Mouse (Mus musculus) hindbrain, embryonic 16.5 days (tissue): ENCODE data around the gene Dab2. TPM values are rescaled to one million over a fixed set of nuclear protein-coding genes. Genes with fewer than 3 reads are reported as not detected.

Experiments
- ATAC-seq: fragments of 200-750 bp; cut with Nextera tagmentation; 2 replicates; pipeline ENCODE4 v1.8.0; 2017; ENCODE audit warnings: moderate TSS enrichment, moderate library complexity
- H3K27ac ChIP-seq: fragments of 300-500 bp; sonication (generic); 2 replicates; pipeline ENCODE4 v1.5.1; 2014; ENCODE audit warnings: low read depth, mild to moderate bottlenecking, control low read depth, low read length, moderate library complexity
- H3K27me3 ChIP-seq: fragments of 300-500 bp; sonication (generic); replicated peaks from 2 replicates; pipeline ENCODE4 v1.6.1; 2014; ENCODE audit warnings: low read length; ENCODE audit not compliant: control insufficient read depth, insufficient read depth
- H3K36me3 ChIP-seq: fragments of 300-500 bp; sonication (generic); 2 replicates; pipeline ENCODE4 v1.6.1; 2014; ENCODE audit warnings: mild to moderate bottlenecking, low read length, moderate library complexity, mixed read lengths; ENCODE audit not compliant: control insufficient read depth, insufficient read depth
- H3K4me1 ChIP-seq: fragments of 300-500 bp; sonication (generic); 2 replicates; pipeline ENCODE4 v1.6.1; 2014; ENCODE audit warnings: low read depth, low read length; ENCODE audit not compliant: control insufficient read depth, insufficient read depth
- H3K4me2 ChIP-seq: fragments of 300-500 bp; sonication (generic); 2 replicates; pipeline ENCODE4 v1.6.1; 2014; ENCODE audit warnings: mild to moderate bottlenecking, low read length, control low read depth, moderate library complexity
- H3K4me3 ChIP-seq: fragments of 300-500 bp; sonication (generic); 2 replicates; pipeline ENCODE4 v1.5.1; 2014; ENCODE audit warnings: mild to moderate bottlenecking, low read length, control low read depth, moderate library complexity
- H3K9ac ChIP-seq: fragments of 300-500 bp; sonication (generic); 2 replicates; pipeline ENCODE4 v1.6.1; 2014; ENCODE audit warnings: low read depth, mild to moderate bottlenecking, control low read depth, low read length, moderate library complexity
- H3K9me3 ChIP-seq: fragments of 300-500 bp; sonication (generic); 2 replicates; pipeline ENCODE4 v1.6.1; 2014; ENCODE audit warnings: mild to moderate bottlenecking, low read length, moderate library complexity; ENCODE audit not compliant: control insufficient read depth
- whole genome bisulfite sequencing: fragments of 180-500 bp; shearing (Covaris S2); extraction: QIAGEN DNeasy Blood & Tissue Kit; methylation state at CpG from one replicate; pipeline ENCODE4 v1.1.7; 2014; 5-methylcytosine and 5-hydroxymethylcytosine counted together
- polyA plus RNA-seq: library from polyadenylated mRNA; unstranded; fragments of >200 nt; fragmentation: Nextera tagmentation; extraction: Ambion mirVana; gene quantifications from 2 replicates; pipeline ENCODE4 v1.2.1, GENCODE M21; 2015

Gene Dab2
- polyA plus RNA-seq, 1 experiment from 2014 or later: 16.2 TPM

DNA sequence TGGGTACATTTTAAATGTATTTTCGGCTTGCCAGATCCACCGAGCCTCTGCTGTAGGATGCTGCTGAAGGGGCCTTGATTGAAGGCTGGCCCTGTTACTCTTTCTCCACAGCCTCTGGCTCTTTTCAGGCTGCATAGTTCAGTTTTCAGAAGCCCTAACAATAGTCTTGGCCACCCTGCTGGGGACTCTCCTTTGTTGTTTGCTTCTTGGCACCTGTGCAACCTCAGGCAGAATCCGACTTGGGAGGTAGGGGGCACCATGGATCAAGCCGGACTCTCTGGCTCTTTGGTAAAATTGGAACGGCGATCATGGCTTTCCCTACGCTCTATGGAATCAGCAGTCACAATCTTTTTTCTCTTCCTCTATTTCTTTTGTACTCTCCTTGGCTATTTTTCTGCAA, 132.2 kb downstream of the Dab2 start:
- Histone ChIP-seq H3K4me3 (no peak overlapping the region), H3K27ac (no peak overlapping the region; the same call in 1 of the 2 replicates), H3K4me2 (no peak overlapping the region), H3K4me1 (no peaks in the 10 kb centered on the region), H3K36me3 (no peaks in the 10 kb centered on the region), H3K9ac (no peak overlapping the region), H3K9me3 (no peaks in the 10 kb centered on the region), H3K27me3 (no peaks in the 10 kb centered on the region)
- peak; percentile 75 for ATAC-seq
- WGBS: 41% methylated on average over 7 of the region's 7 CpGs

DNA sequence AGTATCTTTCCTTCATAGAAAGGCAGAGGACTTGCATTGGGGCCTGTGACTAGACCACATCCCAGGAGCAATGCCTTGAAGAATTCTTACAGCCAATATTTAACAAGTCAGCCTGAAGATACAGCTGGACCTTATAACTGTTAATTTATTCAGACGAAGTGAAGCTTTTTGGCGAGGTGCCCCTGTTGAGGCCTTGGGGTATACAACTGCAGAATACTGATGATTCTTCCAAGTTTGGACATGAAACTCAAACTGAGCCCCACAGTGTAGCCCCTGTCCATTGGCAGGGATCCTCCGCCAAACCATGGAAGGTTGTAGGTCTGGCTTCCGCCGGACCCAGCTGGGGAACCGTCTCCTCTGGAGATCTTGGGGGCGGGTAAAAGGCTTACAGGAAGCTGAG, 132.8 kb downstream of the Dab2 start:
- peak; percentile 94 for ATAC-seq
- H3K4me3 ChIP-seq: no peak overlapping the region
- no peak overlapping the region for H3K9ac ChIP-seq
- no peaks in the 10 kb centered on the region for H3K4me1 ChIP-seq
- no peak overlapping the region for H3K4me2 ChIP-seq
- no peaks in the 10 kb centered on the region for H3K36me3 ChIP-seq
- WGBS: 69% methylated on average over 7 of the region's 7 CpGs
- peak overlapping the region; percentile 23; the same call in 1 of the 2 replicates for H3K27ac ChIP-seq
- no peaks in the 10 kb centered on the region for H3K27me3 ChIP-seq
- no peaks in the 10 kb centered on the region for H3K9me3 ChIP-seq

DNA sequence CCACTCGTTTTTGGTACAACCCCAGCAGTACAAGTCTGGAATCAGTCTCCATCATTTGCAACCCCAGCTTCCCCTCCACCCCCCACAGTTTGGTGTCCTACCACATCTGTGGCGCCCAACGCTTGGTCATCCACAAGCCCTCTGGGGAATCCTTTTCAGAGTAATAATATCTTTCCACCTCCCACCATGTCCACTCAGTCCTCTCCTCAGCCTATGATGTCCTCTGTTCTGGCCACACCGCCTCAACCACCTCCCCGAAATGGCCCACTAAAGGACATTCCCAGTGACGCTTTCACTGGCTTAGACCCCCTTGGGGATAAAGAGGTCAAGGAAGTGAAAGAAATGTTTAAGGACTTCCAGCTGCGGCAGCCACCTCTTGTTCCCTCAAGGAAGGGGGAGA, 135.7 kb downstream of the Dab2 start:
- ATAC-seq: no peak
- WGBS: 93% methylated on average over 7 of the region's 7 CpGs
- H3K4me1 ChIP-seq: no peaks in the 10 kb centered on the region
- no peak overlapping the region for H3K9ac ChIP-seq
- no peaks in the 10 kb centered on the region for H3K27me3 ChIP-seq
- no peak overlapping the region for H3K4me2 ChIP-seq
- H3K9me3 ChIP-seq: no peaks in the 10 kb centered on the region
- no peaks in the 10 kb centered on the region for H3K36me3 ChIP-seq
- no peak overlapping the region for H3K4me3 ChIP-seq
- no peak overlapping the region for H3K27ac ChIP-seq

DNA sequence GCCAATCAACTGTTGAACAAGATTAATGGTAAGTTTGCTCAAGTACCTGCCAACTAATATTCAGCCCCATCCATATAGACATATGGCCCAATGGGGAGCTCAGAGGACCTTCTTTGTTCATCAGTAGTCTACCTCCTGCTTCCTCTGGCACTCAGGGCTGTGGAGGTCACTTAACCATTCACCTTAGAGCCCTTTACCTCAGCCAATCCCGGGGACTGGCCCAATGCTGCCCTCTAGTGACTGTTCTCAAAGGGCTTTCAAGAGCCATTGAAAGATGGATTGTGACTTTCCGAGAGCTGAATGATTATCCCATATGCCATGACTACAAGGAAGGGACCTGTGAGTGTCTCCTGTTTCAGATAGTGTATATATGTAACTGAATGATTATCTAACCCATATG, 136.2 kb downstream of the Dab2 start:
- 74% methylated on average over 2 of the region's 2 CpGs for WGBS
- no peak overlapping the region for H3K4me2 ChIP-seq
- no peaks in the 10 kb centered on the region for H3K4me1 ChIP-seq
- no peak overlapping the region for H3K27ac ChIP-seq
- no peaks in the 10 kb centered on the region for H3K36me3 ChIP-seq
- ATAC-seq: no peak
- no peak overlapping the region for H3K9ac ChIP-seq
- no peak overlapping the region for H3K4me3 ChIP-seq
- H3K9me3 ChIP-seq: no peaks in the 10 kb centered on the region
- no peaks in the 10 kb centered on the region for H3K27me3 ChIP-seq

DNA sequence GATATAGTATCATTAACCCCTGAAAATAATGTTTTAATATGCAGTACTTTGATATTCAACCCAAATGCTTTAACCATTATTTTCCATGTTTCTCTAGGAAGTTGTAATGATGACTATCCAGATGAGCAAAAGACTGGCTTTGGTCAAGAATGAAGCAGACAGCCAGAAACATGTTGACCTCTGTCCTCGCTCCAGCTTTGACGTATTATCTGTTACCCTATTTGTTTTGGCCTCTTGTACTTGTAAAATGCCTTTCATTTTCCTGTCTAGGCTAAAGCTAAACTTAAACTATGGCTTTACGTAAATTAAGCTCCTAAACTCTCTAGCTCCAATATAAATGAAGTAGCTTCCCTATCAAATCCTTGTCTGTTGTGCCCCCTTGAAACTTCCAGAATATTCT, 139.1 kb downstream of the Dab2 start:
- H3K27me3 ChIP-seq: no peaks in the 10 kb centered on the region
- ATAC-seq: no peak
- no peak overlapping the region for H3K27ac ChIP-seq
- no peaks in the 10 kb centered on the region for H3K36me3 ChIP-seq
- H3K4me2 ChIP-seq: no peak overlapping the region
- H3K4me3 ChIP-seq: no peak overlapping the region
- WGBS: 88% methylated on average over 3 of the region's 3 CpGs
- no peaks in the 10 kb centered on the region for H3K4me1 ChIP-seq
- no peaks in the 10 kb centered on the region for H3K9me3 ChIP-seq
- H3K9ac ChIP-seq: no peak overlapping the region

DNA sequence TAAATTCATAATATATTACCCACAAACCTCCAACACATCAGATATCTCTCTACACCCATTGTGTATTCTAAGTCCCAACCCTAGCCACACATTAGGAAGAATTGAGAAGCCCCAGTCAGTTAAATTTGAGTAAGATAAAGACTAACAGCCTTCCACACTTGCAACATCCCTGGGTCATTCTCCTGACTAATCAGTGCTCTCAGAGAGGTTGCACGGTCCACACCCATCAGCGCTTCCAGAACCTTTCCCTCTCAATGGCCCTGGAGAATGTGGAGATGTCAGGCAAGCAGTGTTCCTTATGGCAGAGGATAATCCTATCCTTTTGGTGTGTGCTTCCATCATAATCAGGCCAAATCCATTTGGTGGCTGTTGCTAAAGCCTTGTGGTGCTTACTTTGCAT, 144.9 kb downstream of the Dab2 start:
- Histone ChIP-seq H3K36me3 (no peaks in the 10 kb centered on the region), H3K27me3 (no peaks in the 10 kb centered on the region), H3K4me2 (no peak overlapping the region), H3K9me3 (no peaks in the 10 kb centered on the region), H3K4me1 (no peaks in the 10 kb centered on the region), H3K9ac (no peak overlapping the region), H3K4me3 (no peak overlapping the region), H3K27ac (no peak overlapping the region)
- WGBS: 93% methylated on average over 2 of the region's 2 CpGs
- no peak for ATAC-seq

DNA sequence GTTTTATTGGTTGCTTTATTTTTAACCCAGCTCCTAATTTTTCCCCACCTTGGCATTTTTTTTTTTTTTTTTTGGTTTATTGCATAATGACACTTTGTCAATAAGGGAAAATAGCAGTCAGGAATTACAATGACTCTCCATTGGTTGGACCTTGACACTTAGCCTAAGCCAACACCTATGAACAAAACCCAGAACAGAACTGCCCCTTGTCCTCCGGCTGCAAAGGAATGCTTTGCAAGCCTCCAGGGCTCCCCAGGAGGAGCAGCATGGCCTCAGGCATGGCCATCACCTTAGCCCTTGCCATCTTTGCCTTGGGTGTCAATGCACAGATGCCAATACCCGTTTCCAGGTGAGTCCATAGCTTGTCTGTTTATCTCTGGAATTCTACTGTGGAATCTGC, 145.5 kb downstream of the Dab2 start, which contains the start of gene C9:
Gene C9 (plus strand): TSS at position 193 of the 400 bp plus-strand sequence.
- Histone ChIP-seq H3K4me3 (no peak within 1 kb of the TSS), H3K9me3 (no peaks in the 10 kb centered on the region), H3K36me3 (no peaks in the 10 kb centered on the region), H3K9ac (no peak within 1 kb of the TSS), H3K27me3 (no peaks in the 10 kb centered on the region), H3K27ac (no peak within 1 kb of the TSS), H3K4me2 (no peak within 1 kb of the TSS), H3K4me1 (no peaks in the 10 kb centered on the region)
- 90% methylated on average over 2 of the region's 2 CpGs for WGBS
- ATAC-seq: no peak

DNA sequence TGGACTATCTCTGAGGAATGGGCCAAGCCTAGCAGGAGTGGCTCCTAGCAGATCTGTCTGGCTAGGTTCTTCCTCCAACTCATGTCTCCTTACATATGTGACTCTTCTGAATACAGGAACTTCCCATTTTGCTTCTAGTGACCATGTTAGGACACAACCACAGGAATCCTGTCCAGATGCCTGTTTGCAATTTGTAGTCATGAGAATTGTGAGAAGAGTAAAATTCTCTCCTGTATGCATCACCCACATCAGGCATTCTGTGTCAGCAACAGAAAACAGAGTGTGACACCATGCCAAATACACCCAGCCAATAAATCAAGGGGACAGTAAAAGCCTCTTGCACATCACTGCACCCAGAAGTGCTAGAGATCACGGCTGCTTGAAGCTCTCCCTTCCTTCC, 146.6 kb downstream of the Dab2 start:
- Histone ChIP-seq H3K9ac (no peak overlapping the region), H3K27me3 (no peaks in the 10 kb centered on the region), H3K27ac (no peak overlapping the region), H3K9me3 (no peaks in the 10 kb centered on the region), H3K36me3 (no peaks in the 10 kb centered on the region), H3K4me3 (no peak overlapping the region), H3K4me2 (no peak overlapping the region), H3K4me1 (no peaks in the 10 kb centered on the region)
- 85% methylated on average over 1 of the region's 1 CpGs for WGBS
- ATAC-seq: no peak

DNA sequence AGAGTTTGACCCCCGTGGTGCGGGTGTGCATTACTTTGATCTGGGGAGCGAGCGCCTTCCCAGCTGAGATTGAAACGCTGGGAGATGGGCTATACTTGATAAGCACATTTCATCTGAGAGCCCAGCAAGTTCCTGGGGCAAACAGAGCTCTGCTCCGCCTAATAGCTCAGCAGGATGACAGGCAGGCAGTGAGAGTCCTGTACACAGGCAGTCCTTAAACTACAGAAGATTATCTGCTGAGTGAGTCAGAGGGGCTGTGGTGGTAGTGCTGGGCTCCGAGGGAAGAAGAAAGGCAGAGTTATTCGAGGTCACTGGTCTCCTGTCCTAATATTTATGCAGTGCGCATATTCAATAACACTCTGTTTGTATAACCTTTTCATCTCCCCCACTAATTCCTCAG, 149.3 kb downstream of the Dab2 start:
- Histone ChIP-seq H3K9me3 (no peaks in the 10 kb centered on the region), H3K9ac (no peak overlapping the region), H3K4me3 (no peak overlapping the region), H3K4me1 (no peaks in the 10 kb centered on the region), H3K27ac (no peak overlapping the region), H3K27me3 (no peaks in the 10 kb centered on the region), H3K4me2 (no peak overlapping the region), H3K36me3 (no peaks in the 10 kb centered on the region)
- 46% methylated on average over 9 of the region's 9 CpGs for WGBS
- ATAC-seq: no peak

DNA sequence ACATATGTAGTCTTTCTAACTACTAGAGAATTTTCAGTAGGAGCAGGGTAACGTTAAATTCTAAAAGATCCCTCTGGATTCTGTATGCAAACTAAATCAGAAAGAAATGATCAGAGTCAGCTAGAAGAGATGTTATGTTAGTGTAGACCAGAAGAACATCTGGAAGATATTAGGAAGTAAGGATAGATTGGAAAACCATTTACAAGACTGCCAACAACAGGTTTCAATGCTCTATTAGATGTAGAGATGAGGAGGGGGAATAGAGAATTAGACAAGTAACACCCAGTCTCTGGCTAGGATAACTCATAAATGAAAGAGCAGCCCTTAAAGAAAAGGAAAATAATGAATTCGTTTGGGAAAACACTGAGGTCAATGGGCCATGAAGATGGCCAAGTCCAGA, 154.9 kb downstream of the Dab2 start:
- Histone ChIP-seq H3K27ac (no peak overlapping the region), H3K9ac (no peak overlapping the region), H3K4me2 (no peak overlapping the region), H3K27me3 (no peaks in the 10 kb centered on the region), H3K36me3 (no peaks in the 10 kb centered on the region), H3K4me3 (no peak overlapping the region), H3K9me3 (no peaks in the 10 kb centered on the region), H3K4me1 (no peaks in the 10 kb centered on the region)
- ATAC-seq: no peak
- WGBS: 79% methylated on average over 2 of the region's 2 CpGs
